Mouse (Mus musculus) embryonic stem cell, embryonic (primary cell): ENCODE measurements around the gene Plxnc1.

Source experiments
- CTCF ChIA-PET, 4 experiments: fragments of 300-600 bp in 2 of 4; fragments of 350-600 bp in 2 of 4; sonication (Branson Sonifier 250); formaldehyde crosslinking; loops; one replicate each; lab custom pipeline; 2022; ENCODE audit warnings: inconsistent platforms in 2 of 4; lab: Charles Lee
- POLR2A ChIA-PET, 4 experiments: fragments of 300-600 bp in 2 of 4; fragments of 350-600 bp in 2 of 4; sonication (Branson Sonifier 250); formaldehyde crosslinking; loops; one replicate each; lab custom pipeline; 2022; ENCODE audit warnings: antibody characterized with exemption in 4 of 4, inconsistent platforms in 1 of 4; lab: Charles Lee

The Plxnc1 gene

DNA sequence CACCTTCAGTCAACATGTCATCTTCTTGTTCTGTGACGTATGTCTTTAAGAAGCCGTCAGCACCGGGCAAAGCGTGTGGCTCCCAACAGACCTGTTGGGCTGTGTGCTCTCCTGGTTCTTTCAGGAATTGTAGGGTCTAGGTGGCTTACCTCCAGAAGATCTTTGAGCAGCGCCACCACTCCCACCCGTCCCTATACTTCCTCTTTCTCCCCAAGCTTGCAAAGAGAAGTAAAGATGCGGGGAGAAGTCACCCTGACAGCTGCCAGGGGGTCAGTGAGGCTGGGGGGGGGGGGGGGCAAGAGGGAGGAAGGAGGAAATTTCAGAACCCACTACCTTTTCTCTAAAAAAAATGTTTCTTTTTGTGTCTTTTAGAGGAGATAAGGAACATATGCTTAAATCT lies 22.2 kb upstream of the Plxnc1 start:
- ChIA-PET CTCF (no interaction called here), POLR2A (interaction anchor here in 2 of 4 experiments (0.6 to 0.7 kb wide), 2 partner anchors 16 to 1663 kb away, joined by 3 to 4 read pairs; no protein-coding TSS in a partner anchor)

GRCm38 (mm10) chr10:94965093-94965492 lies 20.5 kb upstream of the Plxnc1 start:
- POLR2A ChIA-PET, result no interaction called here
- CTCF ChIA-PET, result interaction anchor here (0.5 to 2.1 kb wide), 33 partner anchors 10 to 1147 kb away, joined by 3 to 19 read pairs (median 4); no protein-coding TSS in a partner anchor

- CTCF ChIA-PET, result interaction anchor here in 2 of 4 experiments (0.5 to 1.5 kb wide), 2 partner anchors 51 to 338 kb away, joined by 3 to 5 read pairs; no protein-coding TSS in a partner anchor
- POLR2A ChIA-PET, result interaction anchor here in 1 of 4 experiments (0.6 kb wide), 1 partner anchor 21 kb away, joined by 3 read pairs; no protein-coding TSS in a partner anchor
These were observed 17.4 kb upstream of the Plxnc1 start for GRCm38 (mm10) chr10:94962005-94962404.

DNA sequence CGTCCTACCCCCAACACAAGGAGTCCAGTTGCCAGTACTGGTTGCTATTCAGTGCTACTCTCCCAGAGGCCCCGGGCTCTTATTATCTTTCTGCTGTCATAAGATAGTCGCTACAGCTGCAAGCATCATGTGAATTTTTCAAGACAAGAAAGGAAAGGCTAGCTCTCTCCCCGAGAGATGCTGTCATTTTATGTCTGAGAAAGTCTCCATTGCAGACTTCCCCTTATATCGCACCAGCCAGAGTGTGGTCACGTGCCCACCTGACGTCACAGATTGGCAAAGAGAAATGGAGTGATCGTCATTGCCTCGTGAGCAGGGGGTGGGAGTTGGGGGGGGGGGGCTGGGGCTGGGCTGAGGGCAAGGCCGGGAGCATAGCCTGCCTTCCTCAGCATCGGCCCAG lies 16.6 kb upstream of the Plxnc1 start:
- ChIA-PET CTCF (interaction anchor here in 3 of 4 experiments (0.6 to 1.5 kb wide), 3 partner anchors 158 to 579 kb away, joined by 3 read pairs; no protein-coding TSS in a partner anchor), POLR2A (interaction anchor here in 1 of 4 experiments (0.6 kb wide), 1 partner anchor 20 kb away, joined by 3 read pairs; no protein-coding TSS in a partner anchor)

GRCm38 (mm10) chr10:94958311-94958710 lies 13.7 kb upstream of the Plxnc1 start:
- POLR2A ChIA-PET, result interaction anchor here in 1 of 4 experiments (0.6 to 1.1 kb wide), 4 partner anchors 18 to 256 kb away, joined by 3 to 9 read pairs (median 3); no protein-coding TSS in a partner anchor
- CTCF ChIA-PET, result interaction anchor here in 3 of 4 experiments (0.6 to 1.6 kb wide), 9 partner anchors 9 to 467 kb away, joined by 3 to 8 read pairs (median 4); partner anchors contain the start of gene Plxnc1 (in 1 of the 3)

- POLR2A ChIA-PET, result no interaction called here
These were observed 13.1 kb upstream of the Plxnc1 start for GRCm38 (mm10) chr10:94957705-94958104.

GRCm38 (mm10) chr10:94947915-94948675 lies 3.5 kb upstream of the Plxnc1 start:
- CTCF ChIA-PET, result interaction anchor here in 1 of 4 experiments (0.7 to 0.9 kb wide), 2 partner anchors 11 to 275 kb away, joined by 3 to 4 read pairs; no protein-coding TSS in a partner anchor
- POLR2A ChIA-PET, result interaction anchor here in 1 of 4 experiments (0.7 kb wide), 1 partner anchor 466 kb away, joined by 4 read pairs; no protein-coding TSS in a partner anchor

More at GRCm38 (mm10) chr10:94957705-94958104, 13.1 kb upstream of the Plxnc1 start:
- CTCF ChIA-PET, result interaction anchor here in 2 of 4 experiments (0.5 to 1.6 kb wide), 3 partner anchors 10 to 811 kb away, joined by 3 read pairs; no protein-coding TSS in a partner anchor

DNA sequence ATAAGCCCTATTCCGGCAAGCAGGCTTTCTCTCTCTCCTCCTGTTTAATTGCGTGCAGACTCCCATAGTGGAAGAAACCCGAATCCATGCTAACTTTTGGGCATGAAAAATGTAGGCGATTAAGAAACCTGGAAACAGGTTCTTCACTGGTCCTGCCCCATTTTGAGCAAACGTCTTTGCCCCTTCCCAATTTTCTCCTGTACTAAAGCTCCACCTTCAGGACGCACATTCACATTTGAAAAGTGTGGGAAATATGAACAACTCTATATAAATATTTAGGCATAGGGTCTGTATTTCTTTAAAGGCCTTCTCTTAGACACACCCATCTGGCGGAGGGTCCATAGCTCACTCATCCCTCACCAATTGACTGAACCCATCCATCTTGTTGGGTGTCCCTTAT lies 2.8 kb upstream of the Plxnc1 start:
- CTCF ChIA-PET, result interaction anchor here in 1 of 4 experiments (0.7 to 0.9 kb wide), 2 partner anchors 11 to 276 kb away, joined by 3 to 4 read pairs; no protein-coding TSS in a partner anchor
- POLR2A ChIA-PET, result interaction anchor here in 1 of 4 experiments (0.7 kb wide), 1 partner anchor 467 kb away, joined by 4 read pairs; no protein-coding TSS in a partner anchor

GRCm38 (mm10) chr10:94945206-94945711 lies 624 bp upstream of the Plxnc1 start:
- POLR2A ChIA-PET, result interaction anchor here in 1 of 4 experiments (0.9 to 1.4 kb wide), 6 partner anchors 14 to 328 kb away, joined by 3 to 4 read pairs (median 3); no protein-coding TSS in a partner anchor
- CTCF ChIA-PET, result interaction anchor here in 3 of 4 experiments (0.6 to 1.9 kb wide), 6 partner anchors 13 to 519 kb away, joined by 3 to 9 read pairs (median 5); no protein-coding TSS in a partner anchor

GRCm38 (mm10) chr10:94943846-94944690 lies 567 bp downstream of the Plxnc1 start:
- ChIA-PET CTCF (interaction anchor here in 3 of 4 experiments (0.6 to 1.7 kb wide), 6 partner anchors 10 to 1163 kb away, joined by 3 to 9 read pairs (median 3); no protein-coding TSS in a partner anchor), POLR2A (interaction anchor here in 3 of 4 experiments (0.5 to 2.1 kb wide), 7 partner anchors 9 to 740 kb away, joined by 3 to 6 read pairs (median 3); partner anchors contain the start of gene Ube2n (in 1 of the 3))

DNA sequence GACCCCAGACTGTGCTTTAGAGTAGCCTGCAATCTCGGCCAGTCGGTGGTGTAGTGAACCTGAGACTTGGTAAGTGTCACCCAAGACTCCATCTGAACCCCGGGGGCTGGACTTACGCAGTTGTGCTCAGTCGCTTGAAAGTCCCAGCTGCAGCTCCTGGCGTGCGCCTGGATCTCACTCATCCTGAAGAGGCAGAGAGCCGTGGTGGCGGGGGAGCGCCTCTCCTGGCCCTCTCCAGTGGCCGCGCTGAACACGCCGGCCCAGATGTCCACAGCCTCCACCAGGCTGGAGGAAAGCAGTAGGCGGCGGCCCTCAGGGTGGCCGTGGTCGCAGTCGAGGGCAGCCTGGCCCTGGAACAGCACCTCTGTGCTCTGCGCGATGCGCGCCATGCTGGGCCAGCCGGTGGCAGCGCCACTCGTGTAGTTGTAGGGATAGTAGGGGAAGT lies 1.2 kb downstream of the Plxnc1 start:
- POLR2A ChIA-PET, result interaction anchor here in 2 of 4 experiments (0.8 to 2.1 kb wide), 5 partner anchors 24 to 1778 kb away, joined by 3 to 6 read pairs (median 3); partner anchors contain the start of gene Ube2n (in 1 of the 2)
- CTCF ChIA-PET, result interaction anchor here in 2 of 4 experiments (0.6 to 1.7 kb wide), 6 partner anchors 9 to 1163 kb away, joined by 3 read pairs; no protein-coding TSS in a partner anchor

GRCm38 (mm10) chr10:94942449-94943041 lies 2.1 kb downstream of the Plxnc1 start:
- ChIA-PET CTCF (interaction anchor here in 3 of 4 experiments (0.6 to 1.7 kb wide), 7 partner anchors 17 to 849 kb away, joined by 3 to 10 read pairs (median 4); no protein-coding TSS in a partner anchor), POLR2A (interaction anchor here in 2 of 4 experiments (0.6 to 2.1 kb wide), 8 partner anchors 23 to 1779 kb away, joined by 3 to 6 read pairs (median 4); no protein-coding TSS in a partner anchor)

- POLR2A ChIA-PET, result interaction anchor here in 2 of 4 experiments (0.7 kb wide), 2 partner anchors 20 to 284 kb away, joined by 3 read pairs; no protein-coding TSS in a partner anchor
- CTCF ChIA-PET, result interaction anchor here in 2 of 4 experiments (0.5 to 1.8 kb wide), 2 partner anchors 24 to 486 kb away, joined by 3 to 4 read pairs; no protein-coding TSS in a partner anchor
These were observed 3.1 kb downstream of the Plxnc1 start for GRCm38 (mm10) chr10:94941551-94941950.

DNA sequence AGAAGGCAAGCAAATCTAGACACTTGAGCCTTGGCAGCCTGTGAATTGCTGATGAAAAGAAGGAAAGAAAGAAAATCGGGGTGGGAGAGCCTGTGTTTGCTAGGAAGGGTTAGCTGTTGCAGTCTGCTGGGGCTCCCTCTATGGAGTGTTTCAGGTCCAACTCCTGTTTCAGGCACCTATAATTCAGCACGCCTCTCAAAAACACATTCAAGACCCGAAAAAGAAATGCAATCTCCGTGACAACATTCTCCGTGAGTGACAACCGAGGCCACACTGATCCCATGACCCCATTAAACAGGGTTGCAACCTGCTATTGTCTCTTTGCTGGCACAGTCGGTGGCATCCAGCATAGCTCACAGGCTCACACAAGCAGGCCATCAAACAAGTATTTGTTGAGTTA lies 3.8 kb downstream of the Plxnc1 start:
- CTCF ChIA-PET, result interaction anchor here in 2 of 4 experiments (0.5 to 1.8 kb wide), 2 partner anchors 24 to 487 kb away, joined by 3 to 4 read pairs; no protein-coding TSS in a partner anchor
- POLR2A ChIA-PET, result interaction anchor here in 2 of 4 experiments (0.6 to 1.6 kb wide), 3 partner anchors 12 to 21 kb away, joined by 3 to 4 read pairs (median 3); no protein-coding TSS in a partner anchor

- CTCF ChIA-PET, result interaction anchor here in 2 of 4 experiments (0.6 to 1.8 kb wide), 3 partner anchors 25 to 529 kb away, joined by 3 to 6 read pairs (median 4); no protein-coding TSS in a partner anchor
- POLR2A ChIA-PET, result interaction anchor here in 1 of 4 experiments (0.6 to 1.6 kb wide), 4 partner anchors 10 to 436 kb away, joined by 3 to 4 read pairs (median 4); no protein-coding TSS in a partner anchor
These were observed 4.6 kb downstream of the Plxnc1 start for GRCm38 (mm10) chr10:94940061-94940460.

DNA sequence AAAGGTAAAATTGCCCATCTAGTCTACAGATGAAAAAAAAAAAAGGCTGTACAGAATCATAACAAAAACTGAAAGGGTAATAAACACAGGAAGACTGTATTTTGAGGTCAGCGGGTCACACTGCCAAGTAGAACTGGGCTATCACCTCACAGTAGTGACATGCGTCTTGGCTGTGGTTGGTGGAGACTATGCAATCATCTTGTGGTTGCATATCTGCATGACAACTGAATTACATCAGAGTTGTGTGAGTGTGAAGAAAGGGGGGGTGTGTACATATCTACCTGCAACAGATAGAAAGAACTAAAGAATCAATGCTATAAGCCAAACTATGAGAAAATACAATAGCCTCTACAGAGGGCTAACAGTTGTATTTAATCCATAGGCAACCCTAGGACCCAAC lies 5.7 kb downstream of the Plxnc1 start:
- CTCF ChIA-PET, result no interaction called here

More for the DNA sequence above, 5.7 kb downstream of the Plxnc1 start:
- POLR2A ChIA-PET, result no interaction called here
